Mouse (Mus musculus): Measurements from ENCODE around the gene C1galt1. TPM values are rescaled to one million over a fixed set of nuclear protein-coding genes. Genes with fewer than 3 reads are reported as not detected.

Gene C1galt1
- total and polyA plus RNA-seq, 2 experiments from 2014 or later: 1.4 to 16.8 TPM

- DNase-seq (ENCODE audit: low spot score) (no peak), ATAC-seq (ENCODE audit: low FRiP score) (no peak)
- WGBS: 79% methylated on average over 8 of the region's 8 CpGs
- H3K4me2 ChIP-seq (ENCODE audit: low read depth, low read length, poor library complexity, severe bottlenecking): no peak overlapping the region
- no peak for TF ChIP-seq CTCF (IDR thresholded peaks at IDR 0.05)
- H3K27ac ChIP-seq (ENCODE audit: low read depth, low read length): no peak overlapping the region
- no peaks in the 10 kb centered on the region for H3K36me3 ChIP-seq (ENCODE audit: insufficient read depth, low read length)
- H3K27me3 ChIP-seq (ENCODE audit: insufficient read depth, low read length): no peaks in the 10 kb centered on the region
- H3K4me1 ChIP-seq (ENCODE audit: insufficient read depth, low read length): 0 out of 2 replicates have a peak, but pooled peaks cover 4% of the 10 kb centered on the region
- H3K9me3 ChIP-seq (ENCODE audit: low read length): no peaks in the 10 kb centered on the region
- H3K4me3 ChIP-seq (ENCODE audit: low read depth, low read length): no peak overlapping the region
- H3K9ac ChIP-seq (replicated peaks; ENCODE audit: low read length, poor library complexity, severe bottlenecking): no peak overlapping the region
Observed at GRCm38 (mm10) chr6:7857356-7858247, 13.0 kb downstream of the C1galt1 start.

- Histone ChIP-seq H3K27me3 (ENCODE audit: insufficient read depth, low read length) (no peaks in the 10 kb centered on the region), H3K4me2 (ENCODE audit: low read depth, low read length, poor library complexity, severe bottlenecking) (no peak overlapping the region), H3K9ac (replicated peaks; ENCODE audit: low read length, poor library complexity, severe bottlenecking) (no peak overlapping the region), H3K27ac (ENCODE audit: low read depth, low read length) (no peak overlapping the region), H3K9me3 (ENCODE audit: low read length) (no peaks in the 10 kb centered on the region), H3K4me1 (ENCODE audit: insufficient read depth, low read length) (0 out of 2 replicates have a peak, but pooled peaks cover 4% of the 10 kb centered on the region), H3K36me3 (ENCODE audit: insufficient read depth, low read length) (no peaks in the 10 kb centered on the region), H3K4me3 (ENCODE audit: low read depth, low read length) (no peak overlapping the region)
- 82% methylated on average over 5 of the region's 5 CpGs for WGBS
- ATAC-seq (ENCODE audit: low FRiP score) (no peak), DNase-seq (ENCODE audit: low spot score) (no peak)
- TF ChIP-seq CTCF (IDR thresholded peaks at IDR 0.05): no peak
Observed at GRCm38 (mm10) chr6:7858586-7858985, 13.9 kb downstream of the C1galt1 start.

- DNase-seq (ENCODE audit: low spot score): no peak
- Histone ChIP-seq H3K27ac (ENCODE audit: low read depth, low read length) (no peak overlapping the region), H3K27me3 (ENCODE audit: insufficient read depth, low read length) (no peaks in the 10 kb centered on the region), H3K4me3 (ENCODE audit: low read depth, low read length) (no peak overlapping the region), H3K9ac (replicated peaks; ENCODE audit: low read length, poor library complexity, severe bottlenecking) (no peak overlapping the region), H3K4me2 (ENCODE audit: low read depth, low read length, poor library complexity, severe bottlenecking) (no peak overlapping the region), H3K36me3 (ENCODE audit: insufficient read depth, low read length) (no peaks in the 10 kb centered on the region), H3K4me1 (ENCODE audit: insufficient read depth, low read length) (0 out of 2 replicates have a peak, but pooled peaks cover 4% of the 10 kb centered on the region), H3K9me3 (ENCODE audit: low read length) (no peaks in the 10 kb centered on the region)
- no peak for ATAC-seq (ENCODE audit: low FRiP score)
- 88% methylated on average over 3 of the region's 3 CpGs for WGBS
- no peak for TF ChIP-seq CTCF (IDR thresholded peaks at IDR 0.05)
Observed at GRCm38 (mm10) chr6:7859161-7859560, 14.5 kb downstream of the C1galt1 start.

- Histone ChIP-seq H3K4me2 (ENCODE audit: low read depth, low read length, poor library complexity, severe bottlenecking) (no peak overlapping the region), H3K9ac (replicated peaks; ENCODE audit: low read length, poor library complexity, severe bottlenecking) (no peak overlapping the region), H3K36me3 (ENCODE audit: insufficient read depth, low read length) (no peaks in the 10 kb centered on the region), H3K27ac (ENCODE audit: low read depth, low read length) (no peak overlapping the region), H3K4me1 (ENCODE audit: insufficient read depth, low read length) (0 out of 2 replicates have a peak, but pooled peaks cover 4% of the 10 kb centered on the region), H3K4me3 (ENCODE audit: low read depth, low read length) (no peak overlapping the region), H3K27me3 (ENCODE audit: insufficient read depth, low read length) (no peaks in the 10 kb centered on the region), H3K9me3 (ENCODE audit: low read length) (no peaks in the 10 kb centered on the region)
- ATAC-seq (ENCODE audit: low FRiP score): no peak
- DNase-seq (ENCODE audit: low spot score): no peak
- WGBS: 78% methylated on average over 3 of the region's 3 CpGs
- TF ChIP-seq CTCF (IDR thresholded peaks at IDR 0.05): no peak
Observed at GRCm38 (mm10) chr6:7861033-7861432, 16.4 kb downstream of the C1galt1 start.

GRCm38 (mm10) chr6:7863354-7863753 lies 18.7 kb downstream of the C1galt1 start:
- H3K27ac ChIP-seq (ENCODE audit: low read depth, low read length): no peak overlapping the region
- H3K4me1 ChIP-seq (ENCODE audit: insufficient read depth, low read length): no peaks in the 10 kb centered on the region
- H3K27me3 ChIP-seq (ENCODE audit: insufficient read depth, low read length): no peaks in the 10 kb centered on the region
- H3K9ac ChIP-seq (replicated peaks; ENCODE audit: low read length, poor library complexity, severe bottlenecking): no peak overlapping the region
- no peak for DNase-seq (ENCODE audit: low spot score)
- H3K4me3 ChIP-seq (ENCODE audit: low read depth, low read length): no peak overlapping the region
- WGBS: 90% methylated on average over 4 of the region's 4 CpGs
- H3K36me3 ChIP-seq (ENCODE audit: insufficient read depth, low read length): peaks cover 3% of the 10 kb centered on the region; the same call in 1 of the 2 replicates
- no peak for TF ChIP-seq CTCF (IDR thresholded peaks at IDR 0.05)
- ATAC-seq (ENCODE audit: low FRiP score): no peak
- H3K9me3 ChIP-seq (ENCODE audit: low read length): no peaks in the 10 kb centered on the region
- H3K4me2 ChIP-seq (ENCODE audit: low read depth, low read length, poor library complexity, severe bottlenecking): no peak overlapping the region

GRCm38 (mm10) chr6:7876836-7877235 lies 32.2 kb downstream of the C1galt1 start:
- Histone ChIP-seq H3K9me3 (ENCODE audit: low read length) (no peaks in the 10 kb centered on the region), H3K36me3 (ENCODE audit: insufficient read depth, low read length) (no peaks in the 10 kb centered on the region), H3K4me1 (ENCODE audit: insufficient read depth, low read length) (no peaks in the 10 kb centered on the region), H3K9ac (replicated peaks; ENCODE audit: low read length, poor library complexity, severe bottlenecking) (no peak overlapping the region), H3K27me3 (ENCODE audit: insufficient read depth, low read length) (no peaks in the 10 kb centered on the region), H3K4me2 (ENCODE audit: low read depth, low read length, poor library complexity, severe bottlenecking) (no peak overlapping the region), H3K27ac (ENCODE audit: low read depth, low read length) (no peak overlapping the region), H3K4me3 (ENCODE audit: low read depth, low read length) (no peak overlapping the region)
- 95% methylated on average over 5 of the region's 5 CpGs for WGBS
- DNase-seq (ENCODE audit: low spot score): no peak
- no peak for ATAC-seq (ENCODE audit: low FRiP score)
- TF ChIP-seq CTCF (IDR thresholded peaks at IDR 0.05): no peak
